Mouse (Mus musculus): Measurements from ENCODE around the gene Usp7.
A peak's percentile ranks its signal among the peaks of the same experiment; 100 is the strongest.

The Usp7 gene

GRCm38 (mm10) chr16:8671551-8672349 lies 120.4 kb downstream of the Usp7 start, which contains the start of gene Carhsp1:
Carhsp1 (minus strand) TSS chr16:8672155.
- peak; percentile 95 for DNase-seq

GRCm38 (mm10) chr16:8670041-8671035 lies 121.8 kb downstream of the Usp7 start:
- DNase-seq, result no peak

GRCm38 (mm10) chr16:8669432-8669831 lies 122.7 kb downstream of the Usp7 start:
- DNase-seq, result no peak

- no peak for DNase-seq
Observed at GRCm38 (mm10) chr16:8668386-8668785, 123.7 kb downstream of the Usp7 start.

- no peak for DNase-seq
Observed at GRCm38 (mm10) chr16:8667814-8668213, 124.3 kb downstream of the Usp7 start.

- no peak for DNase-seq
Observed at GRCm38 (mm10) chr16:8667261-8667660, 124.8 kb downstream of the Usp7 start.

GRCm38 (mm10) chr16:8666452-8666851 lies 125.7 kb downstream of the Usp7 start:
- peak; percentile 69 for DNase-seq

- DNase-seq, result no peak
Observed at GRCm38 (mm10) chr16:8665367-8665766, 126.7 kb downstream of the Usp7 start.

- peak; percentile 53 for DNase-seq
Observed at GRCm38 (mm10) chr16:8663606-8664539, 128.2 kb downstream of the Usp7 start.

- no peak for DNase-seq
Observed at GRCm38 (mm10) chr16:8663022-8663421, 129.1 kb downstream of the Usp7 start.

GRCm38 (mm10) chr16:8658764-8659163 lies 133.3 kb downstream of the Usp7 start:
- DNase-seq, result peak; percentile 42

GRCm38 (mm10) chr16:8658349-8658748 lies 133.8 kb downstream of the Usp7 start:
- no peak for DNase-seq

GRCm38 (mm10) chr16:8656256-8656655 lies 135.9 kb downstream of the Usp7 start:
- no peak for DNase-seq

- DNase-seq, result no peak
Observed at GRCm38 (mm10) chr16:8655599-8655998, 136.5 kb downstream of the Usp7 start.

GRCm38 (mm10) chr16:8655108-8655507 lies 137.0 kb downstream of the Usp7 start:
- no peak for DNase-seq

GRCm38 (mm10) chr16:8650007-8650406 lies 142.1 kb downstream of the Usp7 start:
- DNase-seq, result no peak

GRCm38 (mm10) chr16:8645546-8645945 lies 146.6 kb downstream of the Usp7 start:
- no peak for DNase-seq

- DNase-seq, result peak; percentile 34
Observed at GRCm38 (mm10) chr16:8643855-8644254, 148.3 kb downstream of the Usp7 start.
